Comparison of ENCODE assay signal across 26 mouse cellular contexts in genomic region chr1:135913657-135914056, GRCm38 (mm10). TPM values are rescaled to one million over a fixed set of nuclear protein-coding genes. Genes with fewer than 3 reads are reported as not detected.
"Had no signal": no experiment of that assay in that cellular context is flagged by ENCODE, and none has a peak within 500 bp of the region (broad histone marks: within the 10 kb centered on the region; RNA-seq: fewer than 3 reads in every experiment).

No protein-coding gene starts in this region.

- H3K27ac ChIP-seq: kidney, postnatal 0 days; layer of hippocampus, adult 2 months; limb, embryonic 10.5 days; limb, embryonic 13.5 days; midbrain, embryonic 10.5 days; midbrain, embryonic 13.5 days; stomach, postnatal 0 days had no signal

- ATAC-seq: midbrain, embryonic 13.5 days; midbrain, embryonic 16.5 days had no signal

- H3K36me3 ChIP-seq: limb, embryonic 10.5 days; limb, embryonic 13.5 days; midbrain, embryonic 10.5 days; midbrain, embryonic 13.5 days had no signal

- H3K9ac ChIP-seq: limb, embryonic 13.5 days; midbrain, embryonic 13.5 days had no signal

- H3K4me2 ChIP-seq: limb, embryonic 13.5 days; midbrain, embryonic 13.5 days had no signal

- H3K9me3 ChIP-seq: limb, embryonic 10.5 days; limb, embryonic 13.5 days; midbrain, embryonic 10.5 days; midbrain, embryonic 13.5 days had no signal

- DNase-seq: kidney, adult 2 months; kidney, postnatal 25 days; layer of hippocampus, adult 9-11 months; lung, adult 2 months; lung, postnatal 14 days; lung, postnatal 4 days; right cerebral cortex, adult 18-20 months; right cerebral cortex, postnatal 14 days; right cerebral cortex, postnatal 4 days; thymus, adult 2 months; thymus, postnatal 14 days; thymus, postnatal 4 days had no signal

- H3K4me3 ChIP-seq: layer of hippocampus, adult 2 months; limb, embryonic 10.5 days; limb, embryonic 13.5 days; midbrain, embryonic 10.5 days; midbrain, embryonic 13.5 days had no signal

RNA-seq across cellular contexts. Expression of gene Pkp1, which starts 5.3 kb away (rescaled TPM):
- total RNA-seq: layer of hippocampus, adult 2 months; layer of hippocampus, postnatal 25 days; megakaryocyte, adult 5-6 weeks; monocyte, adult 5-6 weeks had no signal
- polyA plus RNA-seq: kidney, embryonic 14.5 days; liver, embryonic 16.5 days; midbrain, embryonic 10.5 days; midbrain, embryonic 13.5 days; midbrain, embryonic 16.5 days; neural tube, embryonic 14.5 days had no signal
